Mouse (Mus musculus): Measurements from ENCODE around the gene Mcm3. TPM values are rescaled to one million over a fixed set of nuclear protein-coding genes. Genes with fewer than 3 reads are reported as not detected.

Gene Mcm3
- 1 to 10 TPM; 4.8 to 5.4 TPM for total RNA-seq (2021)

- DNase-seq (ENCODE audit: extremely low spot score in 1 of 2, low spot score in 2 of 2), result peak; percentile 90 to 97
- intact Hi-C loops (cut with DNase I), result loop anchor here (5.0 kb wide), 1 partner anchor 72 kb away; the partner anchor contains the start of gene Paqr8
Observed at GRCm38 (mm10) chr1:20819771-20820605, at the start of gene Mcm3. Gene Mcm3, minus strand, starts transcription at chr1:20820312.

DNA sequence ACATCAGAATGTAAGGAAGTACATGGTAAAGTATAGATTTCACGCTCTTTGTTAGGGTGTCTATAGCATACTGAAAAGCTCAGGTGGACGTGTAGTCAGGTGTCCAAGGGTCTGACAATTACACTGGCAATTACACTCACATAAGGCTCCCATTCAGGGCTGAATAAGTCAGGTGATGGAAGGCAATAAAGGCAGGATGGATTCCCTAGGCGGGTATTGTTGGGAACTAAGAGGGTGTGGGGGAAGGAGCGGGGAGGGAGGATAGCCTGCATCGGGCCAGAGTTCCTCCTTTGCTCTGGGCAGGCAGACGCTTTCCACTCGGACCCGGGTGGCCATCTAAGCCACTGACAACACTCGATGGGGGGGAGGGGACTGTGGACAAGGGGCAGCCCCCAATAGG lies 47.9 kb upstream of the Mcm3 start:
- intact Hi-C loops (cut with DNase I), result no loop called here
- DNase-seq (ENCODE audit: extremely low spot score in 1 of 2, low spot score in 2 of 2), result no peak

DNA sequence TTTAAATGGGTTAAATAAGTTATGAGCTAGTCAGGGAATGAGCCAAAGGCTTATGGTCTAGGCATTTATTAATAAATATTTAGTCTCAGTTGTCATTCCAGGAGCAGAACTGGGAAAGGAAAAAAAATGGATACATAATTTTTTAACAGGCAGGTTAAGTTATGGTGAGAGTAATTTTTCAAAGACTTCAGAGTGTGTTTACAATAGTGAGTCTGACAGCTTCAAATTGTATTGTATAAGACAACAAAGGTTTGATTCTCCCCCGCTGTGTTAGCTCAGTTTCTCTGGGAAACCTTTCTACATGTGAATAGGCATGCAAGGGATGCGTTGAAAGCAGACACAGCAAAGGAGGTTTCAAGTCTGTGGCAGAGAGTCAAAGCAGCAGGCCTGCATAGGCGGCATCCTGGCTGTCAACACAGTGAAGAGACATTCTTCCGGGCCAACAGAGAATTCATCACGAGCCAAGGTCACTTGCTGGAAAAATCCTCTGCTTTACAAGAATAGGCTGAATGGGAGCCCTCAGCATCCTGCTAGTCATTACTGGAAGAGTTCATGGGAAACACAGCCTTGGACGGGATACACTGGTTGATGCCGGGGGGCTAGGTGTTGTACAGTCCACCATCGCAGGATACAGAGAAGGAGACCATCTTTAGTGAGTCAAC lies 47.3 kb upstream of the Mcm3 start:
- intact Hi-C loops (cut with DNase I), result no loop called here
- DNase-seq (ENCODE audit: extremely low spot score in 1 of 2, low spot score in 2 of 2), result no peak

DNA sequence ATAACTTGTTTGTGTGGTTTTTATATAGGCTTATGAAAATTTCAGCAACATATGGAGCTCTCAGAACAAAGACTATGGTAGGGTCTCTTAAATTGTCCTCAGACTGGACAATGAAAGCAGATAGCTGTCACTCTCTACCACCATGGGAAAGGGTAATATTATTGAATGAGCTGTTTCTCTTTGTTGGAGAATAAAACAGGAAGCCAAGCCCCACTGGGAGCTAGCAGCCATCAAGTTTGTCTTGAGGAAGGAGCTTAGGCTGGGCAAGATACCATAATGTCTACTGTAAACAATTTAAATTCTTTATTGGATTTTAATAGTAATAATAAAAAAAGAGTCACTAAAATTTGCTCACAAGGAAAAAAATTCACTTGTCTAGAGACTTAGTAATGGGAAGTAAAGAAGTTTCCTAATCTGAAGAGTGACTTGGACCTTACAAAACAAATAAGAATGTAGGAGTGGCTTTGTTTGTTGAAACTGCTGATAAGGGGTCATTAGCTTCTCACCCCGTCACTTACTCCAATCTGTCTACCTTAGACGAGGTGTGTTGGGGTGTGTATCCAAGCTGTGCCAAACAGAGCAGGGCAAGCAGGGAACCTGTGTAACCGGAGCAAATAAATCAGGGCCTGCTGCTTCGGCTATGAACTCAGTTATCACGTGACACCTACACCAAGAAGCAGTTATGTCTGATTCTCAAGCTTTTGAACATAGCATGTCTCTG lies 43.5 kb upstream of the Mcm3 start:
- DNase-seq (ENCODE audit: extremely low spot score in 1 of 2, low spot score in 2 of 2), result no peak
- intact Hi-C loops (cut with DNase I), result no loop called here

- DNase-seq (ENCODE audit: extremely low spot score in 1 of 2, low spot score in 2 of 2), result no peak
- intact Hi-C loops (cut with DNase I), result no loop called here
Observed at GRCm38 (mm10) chr1:20861865-20862264, 41.8 kb upstream of the Mcm3 start.

DNA sequence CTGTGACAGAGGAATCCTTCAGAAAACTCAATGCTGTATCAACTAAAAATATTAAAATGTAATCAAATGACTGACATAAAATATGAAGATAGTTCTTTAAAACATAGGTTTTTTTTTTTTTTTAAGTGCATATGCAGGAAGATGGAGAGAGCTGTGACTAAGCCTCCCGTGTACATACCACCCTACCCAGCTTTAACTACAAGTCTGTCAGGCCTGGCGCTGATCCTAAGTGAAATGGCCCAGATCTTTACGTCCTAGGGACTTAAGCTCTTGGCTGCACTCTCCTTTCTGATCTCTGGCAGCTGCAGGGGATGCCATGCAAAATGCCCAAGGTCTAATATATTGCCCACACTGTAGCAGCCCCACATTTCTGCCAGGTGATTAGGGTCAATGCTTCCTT lies 40.7 kb upstream of the Mcm3 start:
- DNase-seq (ENCODE audit: extremely low spot score in 1 of 2, low spot score in 2 of 2), result no peak
- intact Hi-C loops (cut with DNase I), result no loop called here

GRCm38 (mm10) chr1:20856924-20857902 lies 37.1 kb upstream of the Mcm3 start:
- DNase-seq (ENCODE audit: extremely low spot score in 1 of 2, low spot score in 2 of 2), result no peak
- intact Hi-C loops (cut with DNase I), result no loop called here

DNA sequence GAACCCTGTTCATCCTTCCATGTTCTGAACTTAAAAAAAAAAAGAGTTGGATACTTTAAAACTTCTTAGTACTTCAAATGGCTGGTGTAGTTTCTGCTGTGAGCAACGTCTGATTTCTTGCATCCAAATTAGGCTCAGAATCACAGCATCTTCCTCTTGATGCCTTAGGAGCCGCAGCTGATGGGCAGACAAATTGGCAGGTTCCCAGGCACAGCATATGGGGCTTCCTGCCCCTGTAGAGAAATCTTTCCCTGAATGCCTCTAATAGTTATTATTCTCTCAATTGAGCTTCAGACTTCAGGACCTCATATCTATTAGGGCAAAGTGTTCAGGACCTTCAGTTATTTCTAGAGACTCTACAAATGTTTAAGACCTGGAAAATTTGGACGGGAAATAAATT lies 19.8 kb upstream of the Mcm3 start:
- intact Hi-C loops (cut with DNase I), result no loop called here
- DNase-seq (ENCODE audit: extremely low spot score in 1 of 2, low spot score in 2 of 2), result peak in 1 of 2 experiments; percentile 11

- no peak for DNase-seq (ENCODE audit: extremely low spot score in 1 of 2, low spot score in 2 of 2)
- intact Hi-C loops (cut with DNase I), result no loop called here
Observed at GRCm38 (mm10) chr1:20836551-20837125, 16.5 kb upstream of the Mcm3 start.

DNA sequence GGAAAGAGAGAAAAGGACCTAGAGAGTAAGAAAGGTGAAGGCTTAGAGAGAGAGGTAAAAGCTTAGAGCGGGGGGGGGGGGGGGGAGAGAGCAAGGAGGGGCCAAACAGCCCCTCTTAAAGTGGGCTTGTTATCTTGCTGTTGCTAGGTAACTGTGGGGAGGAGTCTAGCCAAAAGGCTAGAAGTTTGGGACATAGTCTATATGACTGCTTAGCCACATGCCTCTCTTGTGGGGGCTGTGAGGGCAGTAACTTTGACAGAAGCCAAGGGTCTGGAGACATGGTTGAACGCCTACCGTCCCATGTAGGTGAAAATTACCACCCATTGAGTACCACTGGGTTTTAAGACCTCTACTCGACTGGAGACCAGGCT lies 13.0 kb upstream of the Mcm3 start:
- intact Hi-C loops (cut with DNase I), result no loop called here
- DNase-seq (ENCODE audit: extremely low spot score in 1 of 2, low spot score in 2 of 2), result no peak

DNA sequence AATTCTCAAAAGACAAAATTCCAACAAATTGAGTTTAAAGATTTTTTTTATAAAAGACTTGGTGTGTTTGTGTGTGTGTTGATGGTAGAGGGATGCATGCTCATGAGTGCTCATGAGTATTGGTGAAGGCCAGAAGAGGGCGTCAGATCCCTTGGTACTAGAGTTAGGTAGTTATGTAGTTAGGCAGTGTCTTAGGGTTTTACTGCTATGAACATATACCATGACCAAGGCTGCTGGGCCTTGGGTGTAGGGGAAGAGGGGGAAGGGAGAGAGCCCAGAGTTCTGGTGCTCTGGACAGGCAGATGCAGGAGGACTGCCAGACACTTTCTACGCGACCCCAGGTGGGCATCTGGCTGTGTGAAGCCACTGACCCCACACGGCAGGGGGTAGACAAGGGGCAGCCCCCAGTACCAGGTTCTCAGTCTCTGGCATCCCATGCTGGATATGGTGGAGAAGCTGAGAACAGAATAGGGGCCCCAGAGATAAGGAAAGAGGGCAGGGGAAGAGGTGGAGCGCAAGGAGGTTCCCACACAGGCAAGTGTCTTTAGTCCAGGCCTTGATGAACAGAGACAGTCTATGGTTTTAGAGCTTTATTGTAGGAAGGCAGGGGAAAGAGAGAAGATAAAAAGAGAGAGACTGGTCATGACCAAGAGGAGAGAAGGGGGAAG lies 12.5 kb upstream of the Mcm3 start:
- no peak for DNase-seq (ENCODE audit: extremely low spot score in 1 of 2, low spot score in 2 of 2)
- intact Hi-C loops (cut with DNase I), result no loop called here

- DNase-seq (ENCODE audit: extremely low spot score in 1 of 2, low spot score in 2 of 2), result no peak
- intact Hi-C loops (cut with DNase I), result no loop called here
Observed at GRCm38 (mm10) chr1:20830546-20830945, 10.4 kb upstream of the Mcm3 start.

- DNase-seq (ENCODE audit: extremely low spot score in 1 of 2, low spot score in 2 of 2), result no peak
- intact Hi-C loops (cut with DNase I), result no loop called here
Observed at GRCm38 (mm10) chr1:20828061-20828460, 7.9 kb upstream of the Mcm3 start.

GRCm38 (mm10) chr1:20825036-20825435 lies 4.9 kb upstream of the Mcm3 start:
- no peak for DNase-seq (ENCODE audit: extremely low spot score in 1 of 2, low spot score in 2 of 2)
- intact Hi-C loops (cut with DNase I), result no loop called here

DNA sequence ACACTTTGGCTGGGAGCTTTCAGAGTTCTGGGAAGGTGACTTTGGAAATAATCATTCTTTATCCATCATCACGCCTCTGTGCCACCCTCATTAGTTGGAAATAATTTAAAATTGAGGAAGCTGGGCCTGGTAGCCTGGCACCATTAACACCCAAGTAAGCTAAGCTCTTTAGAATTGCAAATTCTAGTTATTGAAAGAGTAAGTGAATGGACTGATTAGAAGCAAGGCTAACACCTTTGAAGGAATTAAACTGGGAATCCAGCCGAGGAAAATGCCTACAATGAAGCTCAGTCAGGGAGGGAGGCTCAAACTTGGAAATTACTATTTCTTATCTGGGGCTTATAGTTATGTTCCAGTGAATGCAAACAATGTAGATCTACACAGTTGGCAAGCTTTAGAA lies 3.8 kb upstream of the Mcm3 start:
- intact Hi-C loops (cut with DNase I), result no loop called here
- DNase-seq (ENCODE audit: extremely low spot score in 1 of 2, low spot score in 2 of 2), result no peak

GRCm38 (mm10) chr1:20823471-20823870 lies 3.4 kb upstream of the Mcm3 start:
- intact Hi-C loops (cut with DNase I), result no loop called here
- DNase-seq (ENCODE audit: extremely low spot score in 1 of 2, low spot score in 2 of 2), result no peak

- intact Hi-C loops (cut with DNase I), result no loop called here
Observed at GRCm38 (mm10) chr1:20820959-20821358, 847 bp upstream of the Mcm3 start.

DNA sequence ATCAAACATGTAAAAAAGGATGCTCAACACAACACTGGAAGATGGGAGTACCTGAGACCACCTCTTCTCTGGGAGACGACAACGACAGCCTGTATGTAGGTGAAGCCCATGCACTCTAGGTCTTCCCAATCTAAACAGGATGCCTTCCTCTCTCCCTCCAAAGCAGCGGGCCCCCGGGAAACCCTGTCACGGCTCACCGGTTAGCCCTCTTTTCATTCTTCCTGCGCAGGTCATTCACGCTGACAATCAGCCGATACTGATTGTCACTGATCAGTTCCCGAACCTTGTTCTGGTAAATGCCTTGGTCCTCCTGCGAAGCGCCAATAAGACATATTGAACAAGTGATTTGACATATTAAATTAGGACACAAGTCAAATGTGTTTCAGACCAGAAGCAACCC lies 2.5 kb downstream of the Mcm3 start:
- no peak for DNase-seq (ENCODE audit: extremely low spot score in 1 of 2, low spot score in 2 of 2)
- intact Hi-C loops (cut with DNase I), result loop anchor here (5.0 kb wide), 1 partner anchor 75 kb away; the partner anchor contains the start of gene Paqr8

More at GRCm38 (mm10) chr1:20820959-20821358, 847 bp upstream of the Mcm3 start:
- DNase-seq (ENCODE audit: extremely low spot score in 1 of 2, low spot score in 2 of 2), result no peak
